Mouse (Mus musculus): Measurements from ENCODE around the gene Tbc1d7.

- no peak for TF ChIP-seq CTCF (IDR thresholded peaks at IDR 0.05; ENCODE audit: low read depth)
- no peak for TF ChIP-seq EP300 (IDR thresholded peaks at IDR 0.05; ENCODE audit: low read depth)
Observed at GRCm38 (mm10) chr13:43144720-43145418, 26.4 kb downstream of the Tbc1d7 start.
